Mouse (Mus musculus) ES-Bruce4 (cell line): ENCODE results near the gene Smug1.

Experiments used
- CTCF ChIP-seq: IDR thresholded peaks from one replicate; pipeline ENCODE4 v1.8.1; 2011; ENCODE audit warnings: low read depth, low read length
- POLR2A ChIP-seq: IDR thresholded peaks from one replicate; pipeline ENCODE4 v1.8.1; 2011; ENCODE audit warnings: low read length; ENCODE audit not compliant: insufficient read depth

DNA sequence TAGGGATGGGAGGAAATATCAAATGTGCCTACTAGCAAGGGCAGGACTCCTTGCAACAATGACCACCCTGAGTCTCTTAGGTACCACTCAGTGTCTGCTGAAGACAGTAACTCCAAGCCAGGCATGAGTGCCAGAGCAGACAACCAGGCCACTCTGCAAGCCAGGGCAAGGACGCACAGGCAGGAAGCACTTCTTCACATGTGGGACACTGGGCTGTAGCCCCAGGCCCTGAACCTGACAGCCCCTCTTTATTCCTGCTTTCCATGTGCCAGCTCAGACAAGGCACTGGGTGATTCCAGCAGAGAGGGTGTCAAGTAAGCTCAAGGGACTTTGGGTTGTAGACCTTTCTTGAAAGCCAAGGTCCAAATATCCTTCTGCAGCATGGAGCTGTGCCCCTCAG, 11.9 kb upstream of the Smug1 start:
- TF ChIP-seq CTCF, result no peak
- TF ChIP-seq POLR2A, result no peak
